Mouse (Mus musculus) lung, embryonic 16.5 days (tissue): ENCODE results near the gene Shh. TPM values are rescaled to one million over a fixed set of nuclear protein-coding genes. Genes with fewer than 3 reads are reported as not detected.

Source experiments
- ATAC-seq: fragments of 200-750 bp; cut with Nextera tagmentation; 2 replicates; pipeline ENCODE4 v1.8.0; 2017; ENCODE audit warnings: low read depth, mild to moderate bottlenecking, moderate library complexity
- H3K27ac ChIP-seq: fragments of 300-500 bp; sonication (generic); 2 replicates; pipeline ENCODE4 v1.5.1; 2014; ENCODE audit warnings: mild to moderate bottlenecking, control low read depth, low read length
- H3K27me3 ChIP-seq: fragments of 300-500 bp; sonication (generic); 2 replicates; pipeline ENCODE4 v1.6.1; 2014; ENCODE audit warnings: low read depth, low read length, mixed read lengths; ENCODE audit not compliant: control insufficient read depth, insufficient read depth
- H3K36me3 ChIP-seq: fragments of 300-500 bp; sonication (generic); 2 replicates; pipeline ENCODE4 v1.6.1; 2014; ENCODE audit warnings: low read length; ENCODE audit not compliant: control insufficient read depth, insufficient read depth
- H3K4me1 ChIP-seq: fragments of 300-500 bp; sonication (generic); replicated peaks from 2 replicates; pipeline ENCODE4 v1.6.1; 2014; ENCODE audit warnings: low read length, mixed read lengths; ENCODE audit not compliant: control insufficient read depth, insufficient read depth
- H3K4me2 ChIP-seq: fragments of 300-500 bp; sonication (generic); 2 replicates; pipeline ENCODE4 v1.6.1; 2014; ENCODE audit warnings: low read depth, low read length, control low read depth
- H3K4me3 ChIP-seq: fragments of 300-500 bp; sonication (generic); 2 replicates; pipeline ENCODE4 v1.5.1; 2014; ENCODE audit warnings: mild to moderate bottlenecking, low read length, control low read depth
- H3K9ac ChIP-seq: fragments of 300-500 bp; sonication (generic); 2 replicates; pipeline ENCODE4 v1.6.1; 2014; ENCODE audit warnings: low read length, control low read depth
- H3K9me3 ChIP-seq: fragments of 300-500 bp; sonication (generic); 2 replicates; pipeline ENCODE4 v1.6.1; 2016; ENCODE audit warnings: low read length; ENCODE audit not compliant: control insufficient read depth
- WGBS: fragments of 180-500 bp; shearing (Covaris S2); extraction: QIAGEN DNeasy Blood & Tissue Kit; methylation state at CpG from one replicate; pipeline ENCODE4 v1.1.7; 2014; 5-methylcytosine and 5-hydroxymethylcytosine counted together
- polyA plus RNA-seq: library from polyadenylated mRNA; unstranded; fragments of >200 nt; fragmentation: Nextera tagmentation; extraction: Ambion mirVana; gene quantifications from 2 replicates; pipeline ENCODE4 v1.2.1, GENCODE M21; 2015

Gene Shh
- polyA plus RNA-seq, result 9.7 and 10.8 TPM in 2 replicates

GRCm38 (mm10) chr5:28466760-28467306, at the start of gene Shh:
TSS of gene Shh (minus strand) at chr5:28467256.
- H3K4me3 ChIP-seq, result peak within 1 kb of the TSS; percentile 63
- ATAC-seq, result 0 out of 2 replicates have a peak, but pooled peaks have one; percentile 27
- H3K36me3 ChIP-seq, result no peaks in the 10 kb centered on the region
- H3K4me1 ChIP-seq, result peaks cover 10% of the 10 kb centered on the region
- H3K27ac ChIP-seq, result peak within 1 kb of the TSS; percentile 96
- WGBS, result 2% methylated on average over 31 of the region's 31 CpGs
- peak within 1 kb of the TSS; percentile 44 for H3K4me2 ChIP-seq
- peak within 1 kb of the TSS; percentile 76 for H3K9ac ChIP-seq
- peaks cover 69% of the 10 kb centered on the region for H3K27me3 ChIP-seq
- H3K9me3 ChIP-seq, result no peaks in the 10 kb centered on the region

- Histone ChIP-seq H3K9me3 (no peaks in the 10 kb centered on the region), H3K9ac (no peak overlapping the region), H3K4me3 (no peak overlapping the region), H3K36me3 (no peaks in the 10 kb centered on the region), H3K4me1 (peaks cover 21% of the 10 kb centered on the region), H3K4me2 (no peak overlapping the region), H3K27ac (peak overlapping the region; percentile 94), H3K27me3 (no peaks in the 10 kb centered on the region)
- 31% methylated on average over 4 of the region's 4 CpGs for WGBS
- peak; percentile 95 for ATAC-seq
Observed at GRCm38 (mm10) chr5:28500792-28501439, 33.9 kb upstream of the Shh start.

- no peaks in the 10 kb centered on the region for H3K36me3 ChIP-seq
- no peak overlapping the region for H3K4me2 ChIP-seq
- no peak for ATAC-seq
- H3K4me1 ChIP-seq, result peaks cover 21% of the 10 kb centered on the region
- no peaks in the 10 kb centered on the region for H3K27me3 ChIP-seq
- no peak overlapping the region for H3K27ac ChIP-seq
- no peaks in the 10 kb centered on the region for H3K9me3 ChIP-seq
- H3K4me3 ChIP-seq, result no peak overlapping the region
- WGBS, result 81% methylated on average over 4 of the region's 4 CpGs
- H3K9ac ChIP-seq, result no peak overlapping the region
Observed at GRCm38 (mm10) chr5:28498846-28499245, 31.8 kb upstream of the Shh start.

GRCm38 (mm10) chr5:28495712-28496650, 28.9 kb upstream of the Shh start:
- no peaks in the 10 kb centered on the region for H3K27me3 ChIP-seq
- 64% methylated on average over 3 of the region's 3 CpGs for WGBS
- peak; percentile 78 for ATAC-seq
- H3K4me1 ChIP-seq, result peaks cover 10% of the 10 kb centered on the region
- H3K27ac ChIP-seq, result peak overlapping the region; percentile 64
- H3K36me3 ChIP-seq, result no peaks in the 10 kb centered on the region
- H3K9me3 ChIP-seq, result no peaks in the 10 kb centered on the region
- H3K4me2 ChIP-seq, result no peak overlapping the region
- no peak overlapping the region for H3K4me3 ChIP-seq
- no peak overlapping the region for H3K9ac ChIP-seq

GRCm38 (mm10) chr5:28493550-28493949, 26.5 kb upstream of the Shh start:
- Histone ChIP-seq H3K9me3 (no peaks in the 10 kb centered on the region), H3K4me1 (0 out of 2 replicates have a peak, but pooled peaks cover 3% of the 10 kb centered on the region), H3K9ac (no peak overlapping the region), H3K27me3 (no peaks in the 10 kb centered on the region), H3K27ac (no peak overlapping the region), H3K36me3 (no peaks in the 10 kb centered on the region), H3K4me2 (no peak overlapping the region), H3K4me3 (no peak overlapping the region)
- ATAC-seq, result no peak
- WGBS, result 65% methylated on average over 3 of the region's 3 CpGs

GRCm38 (mm10) chr5:28482991-28483390, 15.9 kb upstream of the Shh start:
- Histone ChIP-seq H3K4me2 (no peak overlapping the region), H3K4me1 (peaks cover 5% of the 10 kb centered on the region; the same call in 1 of the 2 replicates), H3K4me3 (no peak overlapping the region), H3K27ac (no peak overlapping the region), H3K9ac (no peak overlapping the region), H3K9me3 (no peaks in the 10 kb centered on the region), H3K27me3 (no peaks in the 10 kb centered on the region), H3K36me3 (no peaks in the 10 kb centered on the region)
- 73% methylated on average over 3 of the region's 3 CpGs for WGBS
- ATAC-seq, result no peak

- Histone ChIP-seq H3K27me3 (no peaks in the 10 kb centered on the region), H3K36me3 (no peaks in the 10 kb centered on the region), H3K4me2 (no peak overlapping the region), H3K27ac (no peak overlapping the region), H3K9me3 (no peaks in the 10 kb centered on the region), H3K4me1 (peaks cover 7% of the 10 kb centered on the region; the same call in 1 of the 2 replicates), H3K9ac (no peak overlapping the region), H3K4me3 (no peak overlapping the region)
- 41% methylated on average over 2 of the region's 2 CpGs for WGBS
- ATAC-seq, result no peak
Observed at GRCm38 (mm10) chr5:28481730-28482129, 14.7 kb upstream of the Shh start.

GRCm38 (mm10) chr5:28476389-28477379, 9.6 kb upstream of the Shh start:
- Histone ChIP-seq H3K4me2 (no peak overlapping the region), H3K27me3 (no peaks in the 10 kb centered on the region), H3K9me3 (no peaks in the 10 kb centered on the region), H3K9ac (no peak overlapping the region), H3K4me1 (peaks cover 11% of the 10 kb centered on the region; the same call in 1 of the 2 replicates), H3K27ac (no peak overlapping the region), H3K4me3 (no peak overlapping the region), H3K36me3 (no peaks in the 10 kb centered on the region)
- 61% methylated on average over 10 of the region's 10 CpGs for WGBS
- no peak for ATAC-seq
